Mouse (Mus musculus): Measurements from ENCODE around the gene 9130213A22Rik. TPM values are rescaled to one million over a fixed set of nuclear protein-coding genes. Genes with fewer than 3 reads are reported as not detected.
A peak's percentile ranks its signal among the peaks of the same experiment; 100 is the strongest.

The 9130213A22Rik gene
- polyA plus RNA-seq, 1 experiment from 2014 or later, result 0.13 TPM

- peaks cover 4% of the 10 kb centered on the region; the same call in 1 of the 2 replicates for H3K27me3 ChIP-seq
- H3K27ac ChIP-seq, result 0 out of 2 replicates have a peak overlapping the region, but pooled peaks have one; percentile 49
- H3K4me3 ChIP-seq, result peak overlapping the region; percentile 54
- H3K4me1 ChIP-seq, result peaks cover 14% of the 10 kb centered on the region
- H3K9me3 ChIP-seq, result no peaks in the 10 kb centered on the region
- peak overlapping the region; percentile 69 for H3K9ac ChIP-seq
- ATAC-seq (ENCODE audit: insufficient number of reproducible peaks, insufficient read depth, low FRiP score, low TSS enrichment, low read depth), result 0 out of 2 replicates have a peak, but pooled peaks have one; percentile 7
- WGBS, result 18% methylated on average over 8 of the region's 8 CpGs
- H3K4me2 ChIP-seq, result peak overlapping the region; percentile 78
- no peaks in the 10 kb centered on the region for H3K36me3 ChIP-seq
Measured at GRCm38 (mm10) chr11:69134622-69134968, 12.2 kb upstream of the 9130213A22Rik start.

DNA sequence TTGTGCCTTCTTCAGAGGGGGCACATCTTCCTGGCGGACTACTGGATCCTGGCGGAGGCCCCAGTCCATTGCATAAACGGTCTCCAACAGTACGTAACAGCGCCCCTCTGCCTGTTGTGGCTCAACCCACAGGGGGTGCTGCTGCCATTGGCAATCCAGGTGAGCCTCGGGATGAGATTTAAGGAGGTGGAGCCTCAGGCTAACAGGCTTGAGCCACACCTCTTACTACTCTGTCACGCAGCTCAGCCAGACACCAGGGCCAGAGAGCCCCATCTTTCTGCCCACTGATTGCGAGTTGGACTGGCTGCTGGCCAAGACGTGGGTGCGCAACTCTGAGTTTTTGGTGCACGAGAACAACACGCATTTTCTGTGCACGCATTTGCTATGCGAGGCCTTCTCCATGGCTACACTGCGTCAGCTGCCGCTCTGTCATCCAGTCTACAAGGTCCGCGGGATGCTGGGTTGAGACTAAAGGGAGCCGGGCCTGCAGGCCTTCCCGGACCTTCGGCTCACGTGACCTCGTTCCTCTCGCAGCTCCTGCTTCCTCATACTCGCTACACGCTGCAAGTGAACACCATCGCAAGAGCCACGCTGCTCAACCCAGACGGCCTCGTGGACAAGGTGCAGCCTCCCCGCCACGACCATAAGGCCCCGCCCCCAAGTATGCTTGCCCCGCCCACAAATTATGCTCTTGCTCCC lies 11.7 kb upstream of the 9130213A22Rik start:
- peak overlapping the region; percentile 78 for H3K4me2 ChIP-seq
- H3K36me3 ChIP-seq, result no peaks in the 10 kb centered on the region
- peak; percentile 66 for ATAC-seq (ENCODE audit: insufficient number of reproducible peaks, insufficient read depth, low FRiP score, low TSS enrichment, low read depth)
- 0 out of 2 replicates have a peak overlapping the region, but pooled peaks have one; percentile 49 for H3K27ac ChIP-seq
- H3K4me3 ChIP-seq, result peak overlapping the region; percentile 54
- no peaks in the 10 kb centered on the region for H3K9me3 ChIP-seq
- 1% methylated on average over 34 of the region's 34 CpGs for WGBS
- H3K4me1 ChIP-seq, result peaks cover 14% of the 10 kb centered on the region
- H3K9ac ChIP-seq, result peak overlapping the region; percentile 69
- peaks cover 4% of the 10 kb centered on the region; the same call in 1 of the 2 replicates for H3K27me3 ChIP-seq

- H3K9ac ChIP-seq, result peak overlapping the region; percentile 69; the same call in 1 of the 2 replicates
- peaks cover 14% of the 10 kb centered on the region for H3K4me1 ChIP-seq
- no peak overlapping the region for H3K27ac ChIP-seq
- H3K9me3 ChIP-seq, result no peaks in the 10 kb centered on the region
- H3K36me3 ChIP-seq, result no peaks in the 10 kb centered on the region
- peak overlapping the region; percentile 78 for H3K4me2 ChIP-seq
- WGBS, result 16% methylated on average over 5 of the region's 5 CpGs
- ATAC-seq (ENCODE audit: insufficient number of reproducible peaks, insufficient read depth, low FRiP score, low TSS enrichment, low read depth), result no peak
- peaks cover 4% of the 10 kb centered on the region; the same call in 1 of the 2 replicates for H3K27me3 ChIP-seq
- peak overlapping the region; percentile 54 for H3K4me3 ChIP-seq
Measured at GRCm38 (mm10) chr11:69133566-69133922, 11.2 kb upstream of the 9130213A22Rik start.

DNA sequence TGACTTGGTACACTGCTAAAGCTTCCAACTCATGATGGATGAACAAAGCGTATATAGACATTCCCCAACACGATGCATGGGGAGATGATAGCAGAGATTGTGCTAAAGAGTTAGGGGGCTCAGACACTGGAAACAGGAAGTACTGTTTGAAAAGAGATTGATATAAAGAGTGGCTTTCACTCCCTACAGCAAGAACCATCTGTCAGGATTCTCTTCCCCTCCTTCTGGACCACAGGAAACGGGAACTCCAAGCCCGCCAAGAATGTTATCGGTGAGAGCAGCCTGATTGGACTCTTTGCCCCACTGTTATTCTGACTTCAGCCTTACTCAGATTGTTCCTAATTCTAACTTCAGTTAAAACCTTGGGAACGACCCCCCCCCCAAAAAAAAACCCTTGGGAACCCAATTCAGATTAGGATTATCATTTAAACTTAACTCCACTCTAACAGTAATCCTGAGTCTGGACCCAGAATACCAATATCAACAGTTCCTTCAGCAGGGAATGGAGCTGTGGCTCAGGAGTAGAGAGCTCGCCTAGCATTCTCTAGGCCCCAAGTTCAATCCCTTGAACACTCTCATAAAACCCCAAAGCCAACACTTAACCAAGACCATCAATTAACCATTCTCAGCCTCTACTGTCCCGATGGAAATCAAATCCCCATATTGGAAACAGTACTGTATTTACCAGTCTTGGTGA lies 6.2 kb upstream of the 9130213A22Rik start:
- WGBS, result 74% methylated on average over 8 of the region's 8 CpGs
- no peak for ATAC-seq (ENCODE audit: insufficient number of reproducible peaks, insufficient read depth, low FRiP score, low TSS enrichment, low read depth)
- Histone ChIP-seq H3K27ac (no peak overlapping the region), H3K9me3 (no peaks in the 10 kb centered on the region), H3K4me1 (peaks cover 14% of the 10 kb centered on the region), H3K36me3 (no peaks in the 10 kb centered on the region), H3K9ac (no peak overlapping the region), H3K4me2 (no peak overlapping the region), H3K4me3 (no peak overlapping the region), H3K27me3 (peaks cover 8% of the 10 kb centered on the region; the same call in 1 of the 2 replicates)

- ATAC-seq (ENCODE audit: insufficient number of reproducible peaks, insufficient read depth, low FRiP score, low TSS enrichment, low read depth), result no peak
- Histone ChIP-seq H3K9ac (peak overlapping the region; percentile 72; the same call in 1 of the 2 replicates), H3K4me3 (peak overlapping the region; percentile 63; the same call in 1 of the 2 replicates), H3K27ac (no peak overlapping the region), H3K36me3 (no peaks in the 10 kb centered on the region), H3K27me3 (peaks cover 4% of the 10 kb centered on the region; the same call in 1 of the 2 replicates), H3K9me3 (no peaks in the 10 kb centered on the region), H3K4me1 (peaks cover 15% of the 10 kb centered on the region), H3K4me2 (peak overlapping the region; percentile 85)
- 50% methylated on average over 2 of the region's 2 CpGs for WGBS
Measured at GRCm38 (mm10) chr11:69126706-69127095, 4.3 kb upstream of the 9130213A22Rik start.

DNA sequence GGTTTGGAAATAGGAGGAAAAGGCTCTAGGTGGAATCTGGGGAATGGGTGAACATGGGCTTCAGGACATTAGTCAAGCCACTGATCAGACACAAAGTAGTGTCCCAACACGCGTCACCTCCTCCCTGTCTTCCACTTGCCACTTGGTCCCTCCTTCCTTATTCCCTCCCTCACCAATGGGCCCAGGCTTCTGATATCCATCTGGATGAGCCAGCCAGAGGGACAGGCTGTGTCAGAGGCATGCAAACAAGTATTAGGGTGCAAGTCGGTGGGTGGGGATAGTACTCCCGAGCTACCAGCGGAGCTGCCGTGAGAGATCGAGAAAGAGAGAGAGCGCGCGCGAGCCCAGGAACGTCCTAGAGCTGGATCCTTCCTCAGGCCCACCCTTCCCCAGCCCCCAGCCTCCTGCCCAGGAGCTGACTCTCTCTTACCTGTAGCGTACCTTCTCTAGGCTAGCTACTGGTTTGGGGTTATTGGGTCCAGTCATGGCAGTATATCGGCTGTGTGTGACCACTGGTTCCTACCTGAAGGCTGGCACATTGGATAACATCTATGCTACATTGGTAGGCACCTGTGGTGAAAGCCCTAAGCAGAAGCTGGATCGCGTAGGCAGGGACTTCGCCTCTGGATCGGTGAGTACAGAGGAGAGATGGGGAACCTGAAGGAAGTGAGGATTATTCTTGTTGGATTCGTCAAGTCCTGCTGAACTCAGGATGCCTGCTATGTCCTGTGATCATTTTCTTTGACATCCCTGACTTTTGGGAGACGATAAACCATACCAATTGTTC lies 3.7 kb upstream of the 9130213A22Rik start:
- 8% methylated on average over 20 of the region's 20 CpGs for WGBS
- H3K4me1 ChIP-seq, result peaks cover 15% of the 10 kb centered on the region
- peak overlapping the region; percentile 63 for H3K4me3 ChIP-seq
- H3K9me3 ChIP-seq, result no peaks in the 10 kb centered on the region
- H3K9ac ChIP-seq, result peak overlapping the region; percentile 72
- no peak for ATAC-seq (ENCODE audit: insufficient number of reproducible peaks, insufficient read depth, low FRiP score, low TSS enrichment, low read depth)
- peak overlapping the region; percentile 85 for H3K4me2 ChIP-seq
- H3K27ac ChIP-seq, result no peak overlapping the region
- peaks cover 9% of the 10 kb centered on the region for H3K27me3 ChIP-seq
- no peaks in the 10 kb centered on the region for H3K36me3 ChIP-seq

GRCm38 (mm10) chr11:69125852-69125918 lies 3.3 kb upstream of the 9130213A22Rik start, which contains the start of gene Aloxe3:
Aloxe3 (plus strand) TSS chr11:69125896.
- Histone ChIP-seq H3K27me3 (peaks cover 11% of the 10 kb centered on the region), H3K36me3 (no peaks in the 10 kb centered on the region), H3K9me3 (no peaks in the 10 kb centered on the region), H3K9ac (peak within 1 kb of the TSS; percentile 72), H3K27ac (peak within 1 kb of the TSS; percentile 81), H3K4me2 (peak within 1 kb of the TSS; percentile 85), H3K4me1 (peaks cover 20% of the 10 kb centered on the region), H3K4me3 (peak within 1 kb of the TSS; percentile 63)
- WGBS, result 4% methylated on average over 3 of the region's 3 CpGs
- no peak for ATAC-seq (ENCODE audit: insufficient number of reproducible peaks, insufficient read depth, low FRiP score, low TSS enrichment, low read depth)

DNA sequence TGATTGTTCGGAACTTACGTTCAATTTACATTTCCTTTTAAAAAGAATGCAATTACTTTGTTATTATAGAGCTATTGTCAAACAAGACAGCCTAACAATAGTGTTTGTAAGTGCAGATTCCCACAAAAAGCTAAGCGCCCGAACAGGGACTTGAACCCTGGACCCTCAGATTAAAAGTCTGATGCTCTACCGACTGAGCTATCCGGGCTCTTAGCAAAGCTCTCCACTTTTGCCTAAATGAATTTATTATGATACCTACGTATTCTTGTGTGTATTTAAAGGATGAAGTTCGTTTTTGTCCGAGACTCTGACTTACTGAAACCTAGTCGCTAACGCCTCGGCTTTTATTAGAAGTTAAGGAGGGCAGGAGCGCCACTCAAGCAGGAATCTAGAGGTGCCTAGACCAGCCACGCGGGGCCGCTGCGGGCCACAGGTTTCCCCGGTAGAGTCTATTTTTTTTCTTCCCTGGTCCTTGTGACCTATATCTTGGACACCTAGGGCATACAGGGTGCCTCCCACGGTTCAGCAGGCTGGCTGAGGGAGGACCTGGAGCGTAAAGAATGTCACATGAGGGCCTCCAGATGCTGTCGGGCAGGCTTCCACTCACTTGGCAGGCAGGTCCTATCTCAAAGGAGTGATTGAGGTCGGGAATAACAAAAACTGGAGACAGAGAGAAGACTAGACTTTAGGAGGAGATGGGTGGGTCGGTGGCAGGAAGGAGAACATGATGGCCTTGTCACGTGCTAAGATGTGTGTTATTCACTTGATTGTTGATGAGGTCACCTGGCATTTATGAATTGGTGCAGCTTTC lies 2.9 kb upstream of the 9130213A22Rik start:
- Histone ChIP-seq H3K36me3 (no peaks in the 10 kb centered on the region), H3K4me1 (peaks cover 24% of the 10 kb centered on the region), H3K27ac (peak overlapping the region; percentile 81), H3K9me3 (no peaks in the 10 kb centered on the region), H3K27me3 (peaks cover 15% of the 10 kb centered on the region), H3K4me3 (peak overlapping the region; percentile 63), H3K4me2 (peak overlapping the region; percentile 85), H3K9ac (peak overlapping the region; percentile 72)
- under 1% methylated on average over 24 of the region's 24 CpGs for WGBS
- no peak; the same call in 1 of the 2 replicates for ATAC-seq (ENCODE audit: insufficient number of reproducible peaks, insufficient read depth, low FRiP score, low TSS enrichment, low read depth)

DNA sequence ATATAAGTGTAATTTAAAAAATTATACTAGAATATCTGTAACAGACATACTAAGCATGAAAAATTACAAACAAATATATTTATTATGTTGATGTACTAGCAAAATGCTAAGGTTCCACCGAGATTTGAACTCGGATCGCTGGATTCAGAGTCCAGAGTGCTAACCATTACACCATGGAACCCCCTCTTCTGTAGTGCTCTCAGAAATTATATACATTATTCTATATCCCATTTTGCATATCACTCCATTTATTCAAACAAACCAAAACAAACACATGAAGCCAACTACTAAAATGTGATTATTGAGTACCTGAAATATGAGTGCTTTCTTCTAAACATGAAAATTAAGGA lies 2.1 kb upstream of the 9130213A22Rik start:
- H3K9me3 ChIP-seq, result no peaks in the 10 kb centered on the region
- H3K36me3 ChIP-seq, result no peaks in the 10 kb centered on the region
- peaks cover 20% of the 10 kb centered on the region for H3K27me3 ChIP-seq
- no peak overlapping the region for H3K9ac ChIP-seq
- peak overlapping the region; percentile 85 for H3K4me3 ChIP-seq
- H3K4me2 ChIP-seq, result peak overlapping the region; percentile 97
- under 1% methylated on average over 3 of the region's 3 CpGs for WGBS
- no peak overlapping the region for H3K27ac ChIP-seq
- H3K4me1 ChIP-seq, result peaks cover 32% of the 10 kb centered on the region
- 0 out of 2 replicates have a peak, but pooled peaks have one; percentile 28 for ATAC-seq (ENCODE audit: insufficient number of reproducible peaks, insufficient read depth, low FRiP score, low TSS enrichment, low read depth)

DNA sequence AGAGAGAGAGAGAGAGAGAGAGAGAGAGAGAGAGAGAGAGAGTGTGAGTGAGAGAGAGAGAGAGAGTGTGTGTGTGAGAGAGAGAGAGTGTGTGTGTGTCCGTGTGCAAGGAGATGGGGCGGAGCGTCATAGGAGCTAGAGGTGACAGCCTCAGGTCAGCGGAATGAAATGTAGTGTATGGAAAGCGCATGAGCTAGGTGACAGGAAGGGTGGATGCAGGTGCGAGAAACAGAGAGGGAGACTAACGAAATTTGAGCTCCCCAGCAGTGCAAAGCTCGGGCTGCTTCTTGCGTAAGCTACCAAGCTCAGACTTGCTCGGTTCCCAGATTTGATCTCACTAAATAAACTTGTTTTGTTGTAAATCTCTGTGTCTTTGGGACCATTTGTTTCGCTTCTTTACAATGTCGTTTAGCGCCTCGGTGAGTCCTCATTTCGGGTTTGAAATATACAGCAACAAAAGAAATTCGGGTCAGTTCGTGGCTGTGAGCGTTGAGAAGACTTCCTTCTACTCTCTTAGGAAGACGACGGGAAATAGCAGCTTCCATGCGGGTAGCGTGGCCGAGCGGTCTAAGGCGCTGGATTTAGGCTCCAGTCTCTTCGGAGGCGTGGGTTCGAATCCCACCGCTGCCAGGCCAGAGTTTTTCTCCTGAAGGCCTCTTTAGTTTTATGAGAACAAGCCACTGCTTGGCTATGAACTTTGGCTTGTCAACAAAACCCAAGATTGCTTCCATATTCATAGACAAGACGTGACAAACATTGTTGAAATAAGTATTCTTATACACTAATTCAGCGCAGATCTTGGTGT lies 1.5 kb upstream of the 9130213A22Rik start:
- WGBS, result under 1% methylated on average over 31 of the region's 31 CpGs
- Histone ChIP-seq H3K9ac (peak overlapping the region; percentile 76), H3K4me2 (peak overlapping the region; percentile 97), H3K27ac (peak overlapping the region; percentile 86), H3K9me3 (no peaks in the 10 kb centered on the region), H3K4me1 (peaks cover 38% of the 10 kb centered on the region), H3K36me3 (no peaks in the 10 kb centered on the region), H3K4me3 (peak overlapping the region; percentile 85), H3K27me3 (peaks cover 20% of the 10 kb centered on the region)
- ATAC-seq (ENCODE audit: insufficient number of reproducible peaks, insufficient read depth, low FRiP score, low TSS enrichment, low read depth), result peak; percentile 73
